Mouse (Mus musculus) activated CD4-positive, CD25-positive, alpha-beta regulatory T cell, adult 4 months (primary cell): Measurements from ENCODE around the gene Parp11. TPM values are rescaled to one million over a fixed set of nuclear protein-coding genes. Genes with fewer than 3 reads are reported as not detected.
"Not testable (repeated sequence)": the region's sequence is repeated elsewhere in the genome, so short reads cannot be mapped to it uniquely, and the experiment has no call there.

Source experiments
- ATAC-seq: one replicate; pipeline ENCODE4 v1.8.0; 2017
- polyA plus RNA-seq, 2 experiments: library from polyadenylated mRNA; unstranded; fragments of 100-300 nt; shearing (Covaris generic); gene quantifications; one replicate each; pipeline ENCODE4 v1.2.1; 2017

Parp11 gene
- polyA plus RNA-seq, 2 experiments from 2014 or later, result 51.0 to 52.1 TPM

DNA sequence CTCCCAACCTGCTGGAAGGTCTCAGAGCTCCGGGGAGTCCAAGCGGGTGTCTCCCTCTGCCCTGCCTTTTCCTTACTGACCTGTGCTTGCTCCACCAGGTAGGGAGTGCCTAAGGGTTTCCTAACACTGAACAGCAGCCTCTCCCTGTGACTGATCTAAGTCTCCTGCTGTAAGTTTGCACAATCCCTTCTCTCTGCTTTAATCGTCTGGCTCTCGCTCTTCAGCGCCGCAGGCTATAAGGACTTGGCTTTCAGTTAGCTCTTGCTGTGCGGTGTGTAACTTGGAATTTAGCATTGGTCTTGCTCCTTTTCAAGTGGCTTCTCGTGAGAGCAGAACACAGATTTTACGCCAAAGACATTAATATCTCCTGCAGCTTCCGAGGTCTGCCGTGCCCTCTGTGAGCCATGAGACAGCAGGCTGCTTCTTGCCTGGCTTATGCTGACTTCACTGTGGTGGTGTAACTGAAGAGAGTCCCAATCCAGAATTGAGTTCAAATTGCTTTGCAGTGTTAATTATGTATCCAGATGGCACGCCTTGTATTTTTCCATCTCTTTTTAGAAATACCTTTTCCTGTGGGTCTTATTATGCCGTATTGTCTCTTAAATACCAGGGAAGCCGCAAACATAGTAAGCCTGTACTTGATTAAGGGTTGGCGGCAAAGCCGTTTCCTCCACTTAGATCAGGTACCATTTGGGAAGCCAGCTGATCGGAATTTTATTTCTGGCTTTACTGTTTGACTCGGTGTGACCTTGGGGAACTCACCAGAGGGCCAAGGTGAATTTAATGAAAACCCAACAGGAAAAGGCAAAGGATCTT lies 50.4 kb downstream of the Parp11 start:
- no peak for ATAC-seq

DNA sequence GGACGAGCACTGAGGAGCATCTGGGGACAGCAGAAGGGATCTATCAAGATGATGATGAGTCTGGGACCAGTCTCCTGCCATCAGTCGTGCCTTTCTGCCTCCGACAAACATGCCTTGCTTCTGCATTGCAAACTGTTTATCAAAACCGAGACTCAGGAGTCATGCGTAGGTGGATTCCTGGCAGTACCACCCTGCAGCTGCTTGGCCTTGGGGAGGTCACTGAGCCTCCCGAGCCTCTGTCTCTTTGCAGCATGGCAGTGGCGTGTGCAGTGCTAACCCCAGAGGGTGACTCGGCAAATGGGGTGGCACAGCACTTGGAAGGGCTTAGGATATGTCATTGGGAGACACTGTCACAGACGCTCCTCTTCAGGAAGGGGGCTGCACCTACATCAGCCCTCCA lies 53.5 kb downstream of the Parp11 start:
- no peak for ATAC-seq

DNA sequence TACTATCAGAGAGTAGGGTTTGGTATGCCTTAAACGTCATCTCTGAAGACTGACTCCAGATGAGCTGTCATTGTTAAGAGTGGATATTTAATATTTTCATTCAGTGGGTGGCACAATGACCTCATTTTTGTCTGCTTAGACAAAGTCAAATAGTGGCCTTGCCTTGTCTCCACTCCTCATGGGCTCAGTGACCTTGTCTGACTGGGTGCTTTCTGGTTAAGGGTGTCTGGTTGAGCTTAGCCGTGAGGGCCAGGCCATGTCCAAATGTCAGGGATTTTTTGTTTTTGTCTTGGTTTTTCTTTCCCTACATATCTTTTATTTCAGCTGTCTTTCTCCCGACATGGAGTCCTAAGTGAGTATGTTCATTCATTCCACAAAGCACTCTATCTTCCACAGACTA lies 54.2 kb downstream of the Parp11 start:
- no peak for ATAC-seq

- no peak for ATAC-seq
Measured at GRCm38 (mm10) chr6:127502530-127502929, 55.9 kb downstream of the Parp11 start.

- not testable (repeated sequence) for ATAC-seq
Measured at GRCm38 (mm10) chr6:127513776-127514175, 67.1 kb downstream of the Parp11 start.

- no peak for ATAC-seq
Measured at GRCm38 (mm10) chr6:127521176-127521575, 74.5 kb downstream of the Parp11 start.

DNA sequence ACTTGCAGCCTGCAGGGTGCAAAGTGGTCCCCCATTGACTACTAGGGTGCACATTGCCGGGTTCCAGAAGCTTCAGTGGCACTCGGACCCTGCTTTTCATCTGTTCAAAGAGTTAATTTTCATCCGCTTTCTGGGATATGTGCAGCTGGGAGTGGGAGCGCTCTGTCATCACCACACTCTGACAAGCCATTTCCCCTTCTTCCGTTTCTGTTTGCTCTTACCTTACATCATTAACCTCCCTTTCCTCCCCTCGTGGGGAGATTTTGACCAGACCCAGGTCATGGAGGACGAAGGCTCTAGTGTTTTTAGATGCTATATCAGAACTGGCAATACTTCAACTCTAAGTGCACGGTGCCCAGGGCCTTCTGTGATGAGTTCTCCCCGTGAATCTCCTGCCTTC lies 75.7 kb downstream of the Parp11 start:
- no peak for ATAC-seq

DNA sequence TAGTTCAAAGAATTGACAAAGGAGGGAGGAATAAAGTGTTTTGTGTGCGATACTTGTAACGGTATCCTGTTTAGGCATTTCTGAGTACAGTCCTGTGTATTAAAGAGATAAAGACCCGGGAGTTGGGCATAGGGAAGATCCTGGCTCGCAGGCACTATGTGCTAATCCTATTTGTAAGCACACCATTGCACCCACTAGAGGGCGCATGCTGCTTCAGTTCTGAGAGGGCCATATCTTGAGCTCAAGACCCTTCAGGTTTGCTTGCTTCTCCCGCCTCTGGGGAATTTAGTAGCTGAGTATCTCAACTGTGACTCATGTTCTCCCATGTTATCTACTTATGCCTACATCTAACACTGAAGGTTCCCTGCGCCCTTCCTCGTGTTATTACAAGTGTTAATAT lies 77.8 kb downstream of the Parp11 start:
- no peak for ATAC-seq

GRCm38 (mm10) chr6:127528625-127529024 lies 82.0 kb downstream of the Parp11 start:
- no peak for ATAC-seq

DNA sequence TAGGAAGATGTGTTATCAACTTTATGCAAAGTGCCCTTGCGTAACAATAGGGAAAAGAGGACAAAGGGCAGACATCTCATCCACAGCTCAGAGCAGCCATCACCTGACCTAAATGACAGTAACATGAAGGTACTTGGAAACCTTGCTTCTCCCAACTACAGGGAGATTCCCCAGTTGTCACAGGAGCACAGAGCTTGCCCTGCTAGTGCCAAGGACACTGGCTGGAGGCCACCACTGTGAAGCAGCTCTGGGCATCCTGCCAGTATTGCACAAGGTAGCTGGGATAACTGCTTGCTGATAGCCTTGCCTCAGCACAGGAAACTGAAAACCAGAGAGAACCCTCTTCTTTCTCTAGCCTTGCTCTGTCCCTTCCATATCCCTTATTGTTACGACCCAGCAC lies 82.8 kb downstream of the Parp11 start:
- no peak for ATAC-seq

- ATAC-seq, result no peak
Measured at GRCm38 (mm10) chr6:127530206-127530605, 83.6 kb downstream of the Parp11 start.

DNA sequence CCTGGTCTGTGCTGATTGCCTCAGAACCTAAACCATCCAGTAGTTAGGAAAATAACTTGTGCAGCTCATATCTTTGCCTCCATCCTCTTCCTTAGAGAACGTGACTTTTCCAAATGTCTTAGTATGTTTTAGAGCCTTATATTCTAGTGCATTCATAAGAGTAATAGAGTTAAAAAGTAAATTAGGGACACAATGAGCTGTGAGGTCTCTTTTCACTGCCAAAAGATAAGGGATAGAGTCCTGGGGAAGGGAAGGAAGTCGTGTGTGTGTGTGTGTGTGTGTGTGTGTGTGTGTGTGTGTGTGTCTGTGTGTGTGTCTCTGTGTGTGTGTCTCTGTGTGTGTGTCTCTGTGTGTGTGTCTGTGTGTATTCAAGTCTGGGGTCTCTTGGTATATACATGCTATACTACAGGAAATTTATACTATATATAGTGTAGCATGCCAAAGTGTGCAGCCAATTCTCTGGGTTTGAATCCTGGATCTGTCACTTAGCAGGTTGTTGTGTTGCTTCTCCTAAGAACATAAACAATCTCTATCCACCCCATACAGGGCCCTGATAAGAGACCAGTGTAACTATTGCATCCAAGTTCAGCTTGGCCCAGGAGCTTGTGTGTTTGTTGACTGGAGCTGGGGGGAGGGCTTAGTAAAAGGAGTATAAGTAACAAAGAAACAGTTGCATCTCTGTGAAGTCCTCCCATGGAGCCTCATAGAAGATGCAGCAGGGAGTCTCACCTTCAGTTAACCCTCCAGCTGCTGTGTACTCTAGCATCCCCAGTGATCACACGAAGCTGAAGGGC lies 85.0 kb downstream of the Parp11 start:
- no peak for ATAC-seq

- ATAC-seq, result no peak
Measured at GRCm38 (mm10) chr6:127532304-127532703, 85.7 kb downstream of the Parp11 start.

GRCm38 (mm10) chr6:127533766-127534165 lies 87.1 kb downstream of the Parp11 start:
- ATAC-seq, result no peak

DNA sequence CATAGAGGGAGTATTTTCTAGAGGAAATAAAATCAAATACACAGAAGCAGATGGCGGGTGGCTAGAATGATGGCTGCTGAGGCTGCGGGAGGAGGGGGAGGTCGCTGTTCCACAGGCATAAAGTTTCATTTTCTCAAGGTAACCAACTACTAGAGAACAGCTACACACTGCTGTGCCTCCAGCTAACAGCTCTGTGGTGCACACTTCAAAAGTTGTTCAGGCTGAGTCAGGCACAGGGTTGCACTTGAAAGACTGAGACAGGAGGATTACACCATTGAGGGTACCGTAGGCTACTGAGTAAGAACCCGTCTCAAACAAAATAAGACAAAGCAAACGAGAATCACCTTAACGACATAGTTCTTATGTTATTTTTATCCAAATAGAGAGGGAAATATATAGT lies 90.4 kb downstream of the Parp11 start:
- no peak for ATAC-seq

GRCm38 (mm10) chr6:127538118-127538517 lies 91.5 kb downstream of the Parp11 start:
- no peak for ATAC-seq

DNA sequence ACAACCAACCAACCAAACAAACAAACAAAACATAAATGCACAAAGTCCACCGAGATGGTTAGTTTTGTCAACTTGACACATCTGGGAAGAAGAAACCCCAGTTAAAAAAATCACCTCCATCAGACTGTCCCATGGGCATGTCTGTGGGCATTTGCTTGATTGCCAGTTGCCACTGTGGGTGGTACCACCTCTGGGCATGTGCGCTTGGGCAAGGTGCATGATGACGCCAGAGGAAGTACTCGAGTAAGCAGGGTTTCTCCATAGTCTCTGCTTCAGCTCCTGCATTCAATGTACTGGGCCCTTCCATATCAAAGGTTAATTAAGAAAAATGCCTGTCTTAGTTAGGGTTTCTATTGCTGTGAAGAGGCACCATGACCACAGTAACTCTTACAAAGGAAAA lies 92.6 kb downstream of the Parp11 start:
- ATAC-seq, result no peak

GRCm38 (mm10) chr6:127539659-127540058 lies 93.0 kb downstream of the Parp11 start:
- no peak for ATAC-seq

DNA sequence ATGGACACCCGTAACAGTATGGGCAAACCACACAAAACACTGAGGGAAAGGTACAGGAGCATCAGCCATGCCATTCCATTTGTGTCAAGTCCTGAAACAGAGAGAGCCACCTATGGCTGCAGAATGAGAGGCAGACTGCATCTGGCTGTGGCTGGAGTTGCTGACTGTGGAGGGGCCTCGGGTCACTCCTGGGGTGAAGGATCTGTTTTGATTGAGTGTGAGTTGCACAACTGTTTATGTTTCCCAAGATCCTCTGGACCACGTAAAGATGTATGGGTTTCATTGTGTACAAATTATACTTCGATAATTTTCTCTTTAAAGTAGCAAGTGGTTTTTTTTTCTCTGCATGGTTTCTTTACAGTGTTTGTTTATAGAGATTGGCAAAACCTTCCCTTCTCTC lies 93.9 kb downstream of the Parp11 start:
- no peak for ATAC-seq

DNA sequence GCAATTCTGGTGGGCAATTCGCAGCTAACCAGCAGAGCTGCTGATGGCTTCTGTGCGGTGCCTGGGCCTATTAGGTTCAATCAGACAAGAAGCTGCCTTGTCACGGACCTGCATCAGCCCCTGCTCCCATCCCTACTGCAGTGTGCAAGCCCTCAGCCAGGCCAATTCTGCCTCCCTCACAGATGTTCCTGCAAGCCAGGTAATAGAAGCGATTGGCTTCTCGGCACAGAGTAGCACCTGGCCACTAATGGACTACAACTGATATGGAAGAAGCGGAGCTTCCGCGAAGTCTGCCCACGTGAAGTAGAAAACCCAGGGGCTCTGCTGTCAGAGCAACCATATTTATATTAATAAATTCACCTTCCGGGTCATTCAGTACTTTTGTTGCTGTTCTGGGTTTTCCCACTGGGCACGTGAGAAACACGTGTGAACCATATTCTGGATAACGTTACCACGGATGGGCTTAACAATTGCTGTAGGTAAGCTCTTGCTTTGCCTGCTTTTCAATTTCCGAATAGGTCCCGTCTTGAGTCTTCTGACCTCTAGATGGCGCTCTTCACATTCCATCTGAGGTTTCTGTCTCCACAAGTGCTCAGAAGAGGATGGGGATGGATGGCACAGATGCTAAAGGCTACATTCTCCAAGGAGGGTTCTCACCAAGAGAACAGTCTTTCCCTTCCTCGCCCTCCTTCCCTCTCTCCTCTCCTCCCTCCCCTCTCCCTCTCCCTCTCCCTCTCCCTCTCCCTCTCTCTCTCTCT lies 95.2 kb downstream of the Parp11 start:
- ATAC-seq, result peak; percentile 75
